Mouse (Mus musculus) c-Kit-positive CD71-positive TER-119-positive erythroid progenitor cells, embryonic 14.5 days (primary cell): ENCODE measurements around the gene Olfr601.
"Not testable (repeated sequence)": the region's sequence is repeated elsewhere in the genome, so short reads cannot be mapped to it uniquely, and the experiment has no call there.

Experiments
- DNase-seq: peaks from one replicate; pipeline ENCODE4 v3.0.0-alpha.2; 2013; ENCODE audit warnings: low spot score

Olfr601 gene

DNA sequence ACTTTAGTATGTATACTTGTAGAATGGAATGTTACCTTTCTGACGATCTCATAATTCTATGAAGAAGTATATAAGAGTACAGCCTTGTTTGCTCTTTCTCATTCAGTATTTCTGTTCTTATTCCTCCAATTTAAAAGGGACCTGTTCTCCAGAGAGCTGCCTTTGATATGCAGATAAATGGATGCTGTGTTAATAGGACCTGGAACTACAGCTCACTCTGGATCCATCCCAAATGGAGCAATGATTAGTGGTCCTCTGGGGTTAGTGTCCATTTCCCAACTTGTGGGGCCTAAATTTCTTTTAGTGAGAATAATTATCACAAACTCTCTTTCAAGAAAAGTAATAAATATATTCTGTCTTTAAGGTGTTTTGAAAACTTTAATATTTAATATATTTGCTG lies at the start of gene Olfr601:
Gene Olfr601 (minus strand): TSS at position 101 of the 400 bp plus-strand sequence.
- DNase-seq, result no peak

DNA sequence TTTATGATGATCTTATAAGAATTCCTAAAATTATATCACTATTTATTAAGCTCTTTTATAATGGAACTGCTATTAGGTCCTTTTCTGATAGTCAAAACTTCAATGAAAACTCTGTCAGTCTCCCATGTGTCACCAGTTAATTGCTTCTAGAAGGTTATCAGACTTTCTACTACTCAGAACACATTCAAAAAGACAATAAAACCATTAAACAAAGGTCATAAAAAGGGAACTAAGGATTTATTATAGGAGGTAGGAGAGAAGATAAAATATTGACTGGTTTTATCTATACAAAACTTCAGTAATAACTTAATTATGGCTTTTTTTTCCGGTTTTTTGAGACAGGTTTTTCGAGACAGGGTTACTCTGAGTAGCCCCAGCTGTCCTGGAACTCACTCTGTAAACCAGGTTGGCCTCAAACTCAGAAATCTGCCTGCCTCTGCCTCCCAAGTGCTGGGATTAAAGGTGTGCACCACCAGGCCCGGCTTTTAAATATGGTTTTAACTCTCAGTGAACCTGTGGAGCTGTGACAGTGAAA lies 44.1 kb upstream of the Olfr601 start:
- not testable (repeated sequence) for DNase-seq

DNA sequence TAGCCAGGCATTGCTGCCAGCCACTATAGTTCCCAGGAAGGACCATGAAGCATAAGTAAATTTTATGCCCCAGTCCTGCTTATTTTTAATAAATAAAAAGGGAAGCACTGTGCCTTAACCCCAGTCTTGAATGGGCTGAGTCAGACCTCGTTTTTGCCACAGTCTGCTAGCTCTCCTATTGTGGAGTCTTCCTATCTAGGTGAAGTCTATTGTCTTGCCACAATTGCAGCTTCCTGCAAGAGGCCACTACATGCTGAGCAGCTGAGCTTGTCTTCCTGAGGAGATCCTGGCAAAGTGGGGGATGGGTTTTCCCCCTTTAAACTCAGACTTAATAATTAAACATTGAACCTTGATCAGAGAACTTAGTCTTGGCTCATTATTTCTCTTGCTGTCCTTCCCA lies 36.5 kb upstream of the Olfr601 start:
- no peak for DNase-seq

DNA sequence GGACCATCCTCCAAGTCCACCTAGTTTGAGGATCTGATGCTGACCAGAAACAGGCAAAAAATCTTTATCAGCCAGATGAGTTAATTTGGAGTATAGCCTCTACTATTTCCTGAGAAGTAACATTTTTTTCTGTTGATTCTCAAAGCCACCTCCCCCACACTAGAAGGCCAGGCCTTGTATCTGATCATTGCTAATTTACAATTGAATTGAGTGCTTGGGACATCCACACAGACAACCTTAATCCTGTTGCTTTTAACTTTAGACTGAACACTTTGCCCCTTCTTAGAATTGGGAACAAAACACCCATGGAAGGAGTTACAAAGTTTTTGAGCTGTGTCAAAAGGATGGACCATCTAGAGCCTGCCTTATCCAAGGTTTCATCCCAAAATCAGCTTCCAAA lies 35.3 kb upstream of the Olfr601 start:
- no peak for DNase-seq

DNA sequence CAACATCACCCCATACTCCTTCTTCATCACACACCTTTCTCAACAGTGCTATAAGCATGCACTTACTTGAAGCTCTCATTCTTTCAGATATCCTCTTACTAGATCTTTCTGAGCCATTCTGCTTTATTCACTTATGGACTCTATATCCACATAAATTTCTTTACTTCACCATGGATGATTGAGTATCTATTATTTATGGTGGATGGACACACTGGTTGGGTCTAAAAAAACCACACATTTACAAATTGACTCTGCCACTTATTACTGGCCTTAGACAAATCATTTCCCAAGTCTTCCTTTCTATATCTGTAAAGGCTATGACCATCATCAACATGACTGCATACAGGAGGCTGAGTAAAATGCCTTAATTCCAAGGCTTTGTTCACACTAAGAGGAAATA lies 23.6 kb upstream of the Olfr601 start, which contains the start of gene Olfr603:
Gene Olfr603 (minus strand): TSS at position 101 of the 400 bp plus-strand sequence.
- no peak for DNase-seq

DNA sequence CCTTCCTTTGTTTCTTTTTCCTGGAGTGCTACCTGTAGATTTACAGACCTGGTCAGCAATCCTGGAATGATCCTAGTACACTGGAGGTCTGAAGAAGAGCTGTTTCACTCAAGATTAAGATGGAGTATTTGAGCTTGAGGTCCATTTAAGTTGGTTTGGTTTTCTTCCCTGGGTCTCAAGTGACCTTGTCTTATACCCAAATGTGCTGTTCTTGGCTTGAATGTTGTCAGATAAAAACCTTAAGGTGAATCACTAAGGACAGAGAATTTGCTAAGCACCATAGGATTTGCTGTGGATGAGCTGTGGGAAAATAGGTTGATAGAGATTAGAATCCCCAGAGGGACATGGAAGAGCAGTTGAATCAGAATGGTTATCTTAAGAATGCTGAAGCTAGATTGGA lies 12.9 kb downstream of the Olfr601 start, which contains the start of gene Olfr600:
Gene Olfr600 (minus strand): TSS at position 101 of the 400 bp plus-strand sequence.
- DNase-seq, result no peak

DNA sequence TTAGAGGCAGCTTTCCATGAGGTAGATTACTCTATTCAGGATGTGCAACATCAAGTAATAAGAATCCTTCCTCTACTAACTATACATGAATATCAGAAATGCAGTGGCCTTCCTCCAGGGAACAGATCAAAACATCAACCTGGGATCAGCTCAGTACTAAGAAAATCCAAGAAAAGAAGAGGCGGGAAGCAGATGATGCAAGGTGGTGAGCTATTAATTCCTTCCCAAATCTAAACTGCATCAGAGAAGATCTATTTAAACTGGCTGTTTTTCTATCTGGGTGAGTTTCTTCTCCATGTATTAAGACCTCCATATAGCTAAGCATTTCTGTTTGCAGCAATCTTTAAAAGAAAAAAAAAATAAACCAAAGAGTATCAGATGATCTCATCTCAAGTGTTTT lies 26.8 kb downstream of the Olfr601 start, which contains the start of gene Olfr599:
Gene Olfr599 (plus strand): TSS at position 301 of the 400 bp plus-strand sequence.
- no peak for DNase-seq

DNA sequence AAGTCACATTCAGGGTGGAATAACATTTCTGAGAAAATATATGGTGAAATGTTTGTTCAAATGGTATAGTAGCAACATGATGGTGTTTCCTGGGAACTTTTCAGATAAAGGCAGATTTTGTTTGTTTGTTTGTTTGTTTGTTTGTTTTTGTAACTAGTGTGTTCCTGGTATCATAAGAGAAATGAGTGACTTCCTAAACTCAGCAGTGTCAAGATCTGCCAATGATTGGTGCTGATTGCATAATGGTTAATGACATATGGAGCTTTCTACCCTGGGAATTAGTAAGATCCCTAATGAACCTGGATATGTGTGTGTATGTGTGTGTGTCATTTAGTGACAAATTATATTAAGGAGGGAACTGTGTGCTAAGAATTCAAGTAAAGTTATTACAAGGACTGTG lies 39.2 kb downstream of the Olfr601 start, which contains the start of gene Olfr598:
Gene Olfr598 (plus strand): TSS at position 301 of the 400 bp plus-strand sequence.
- no peak for DNase-seq

DNA sequence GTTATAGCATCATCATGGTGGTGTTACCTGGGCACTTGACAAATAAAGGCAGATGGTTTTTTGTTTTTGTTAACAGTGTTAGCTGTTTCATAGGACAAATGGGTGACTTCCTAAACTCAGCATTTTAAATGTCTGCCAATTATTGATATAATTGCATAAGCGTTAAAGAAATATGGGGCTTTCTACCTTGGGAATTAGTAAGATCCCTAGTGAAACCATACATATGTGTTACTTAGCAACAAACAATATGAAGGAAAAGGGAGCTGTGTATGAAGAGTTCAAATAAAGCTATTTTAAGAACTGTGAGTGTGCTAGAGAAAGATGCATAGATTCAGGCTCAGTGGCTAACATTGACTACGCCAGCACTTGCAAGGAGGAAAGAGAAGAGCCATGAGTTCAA lies 46.4 kb downstream of the Olfr601 start, which contains the start of gene Olfr597:
Gene Olfr597 (plus strand): TSS at position 301 of the 400 bp plus-strand sequence.
- DNase-seq, result not testable (repeated sequence)
